Mouse (Mus musculus): ENCODE results near the gene Zkscan5. TPM values are rescaled to one million over a fixed set of nuclear protein-coding genes. Genes with fewer than 3 reads are reported as not detected.
"Not testable (repeated sequence)": the region's sequence is repeated elsewhere in the genome, so short reads cannot be mapped to it uniquely, and the experiment has no call there.

Zkscan5 gene
- polyA plus RNA-seq, 1 experiment = not detected

DNA sequence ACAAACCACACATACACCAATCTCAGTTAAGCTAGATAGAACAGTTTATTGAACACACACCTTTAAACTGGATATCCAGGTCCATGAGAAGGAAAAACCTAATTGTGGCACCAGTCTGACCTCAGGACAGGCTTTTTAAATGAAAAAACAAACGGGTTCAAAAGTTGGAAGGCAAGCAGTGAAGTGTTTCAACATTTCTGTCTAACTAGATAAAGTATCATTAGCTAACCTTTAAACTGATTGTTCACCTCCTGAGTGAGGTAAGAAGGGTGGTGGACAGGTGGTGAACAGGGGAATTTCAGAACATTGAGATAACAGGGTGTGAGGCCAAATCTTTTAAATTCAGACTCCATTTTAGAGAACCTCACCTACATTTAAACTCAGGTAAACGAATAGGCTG is 22.1 kb downstream of the Zkscan5 start:
- TF ChIP-seq POLR2A (IDR thresholded peaks at IDR 0.05; ENCODE audit: insufficient read depth, low read depth, low read length) = no peak
- no peak for TF ChIP-seq CTCF (IDR thresholded peaks at IDR 0.05; ENCODE audit: insufficient read depth, low read depth, low read length)
- 68% methylated on average over 2 of the region's 2 CpGs for WGBS
- Histone ChIP-seq H3K27ac (ENCODE audit: insufficient read depth, low read depth, low read length) (no peak overlapping the region), H3K4me1 (ENCODE audit: control insufficient read depth, insufficient read depth, low read length) (no peaks in the 10 kb centered on the region), H3K4me3 (ENCODE audit: insufficient read depth, low read depth, low read length) (no peak overlapping the region)

DNA sequence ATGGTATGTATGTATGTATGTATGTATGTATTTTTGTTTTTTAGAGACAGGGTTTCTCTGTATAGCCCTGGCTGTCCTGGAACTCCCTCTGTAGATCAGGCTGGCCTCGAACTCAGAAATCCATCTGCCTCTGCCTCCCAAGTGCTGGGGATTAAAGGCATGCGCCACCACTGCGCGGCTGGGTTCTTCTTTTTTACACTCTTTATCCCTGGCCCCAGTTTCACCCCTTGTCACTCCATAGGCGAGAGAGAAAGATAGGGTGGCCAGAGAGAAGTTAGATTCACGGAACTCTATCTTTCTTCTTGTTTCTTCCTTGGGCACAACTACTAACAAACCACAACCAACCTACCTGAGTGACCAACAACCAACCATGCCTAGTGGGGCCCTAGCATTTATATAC is 24.9 kb downstream of the Zkscan5 start:
- H3K27ac ChIP-seq (ENCODE audit: insufficient read depth, low read depth, low read length); H3K4me1 ChIP-seq (ENCODE audit: control insufficient read depth, insufficient read depth, low read length); H3K4me3 ChIP-seq (ENCODE audit: insufficient read depth, low read depth, low read length): not testable (repeated sequence)
- WGBS = 80% methylated on average over 6 of the region's 6 CpGs

DNA sequence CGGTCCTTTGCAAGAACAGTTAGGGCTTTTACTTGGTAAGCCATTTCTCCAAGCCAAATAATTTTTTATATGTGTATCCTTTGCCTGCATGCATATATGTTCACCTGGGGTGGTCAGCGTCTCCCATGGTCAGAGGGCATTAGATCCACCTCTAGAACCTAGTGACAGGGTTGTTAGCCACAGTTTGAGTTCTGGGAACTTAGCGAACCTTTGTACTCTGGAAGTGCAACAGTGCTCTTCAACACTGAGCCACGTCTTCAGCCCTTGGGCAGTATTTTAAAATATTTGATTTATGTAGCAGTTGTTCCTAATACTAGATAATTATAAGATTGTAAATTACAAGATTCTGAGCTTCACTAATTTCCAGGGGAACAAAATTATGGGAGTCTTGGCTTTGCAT is 26.3 kb downstream of the Zkscan5 start:
- Histone ChIP-seq H3K4me1 (ENCODE audit: control insufficient read depth, insufficient read depth, low read length) (peaks cover 6% of the 10 kb centered on the region; the same call in 1 of the 2 replicates), H3K27ac (ENCODE audit: insufficient read depth, low read depth, low read length) (no peak overlapping the region), H3K4me3 (ENCODE audit: insufficient read depth, low read depth, low read length) (no peak overlapping the region)
- TF ChIP-seq CTCF (IDR thresholded peaks at IDR 0.05; ENCODE audit: insufficient read depth, low read depth, low read length) (no peak), POLR2A (IDR thresholded peaks at IDR 0.05; ENCODE audit: insufficient read depth, low read depth, low read length) (no peak)
- WGBS = 74% methylated on average over 4 of the region's 4 CpGs

DNA sequence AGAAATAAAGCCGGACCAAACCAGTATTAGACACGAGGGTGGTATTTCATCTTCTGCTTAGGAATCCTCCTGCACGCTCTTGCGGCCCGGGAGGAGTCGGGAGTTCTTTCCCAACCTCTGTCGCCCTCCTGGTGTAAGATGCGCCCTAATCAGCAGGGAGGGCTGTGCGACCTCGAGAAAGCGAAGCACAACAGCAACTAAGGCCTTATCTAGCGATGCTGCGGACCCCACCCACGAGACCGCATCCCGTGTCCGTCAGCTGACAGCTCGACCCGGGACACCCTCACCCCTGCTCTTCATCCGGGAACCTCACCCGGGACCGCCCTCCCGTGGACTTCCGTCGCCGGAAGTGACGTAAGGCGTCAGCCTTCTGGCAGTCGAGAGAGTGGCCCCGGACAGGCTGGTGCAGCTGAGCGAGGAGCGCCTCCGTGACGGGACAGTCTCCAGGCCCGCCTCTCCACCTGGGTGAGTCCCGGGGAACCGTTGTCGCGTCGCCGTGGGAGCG is 27.1 kb downstream of the Zkscan5 start, which contains the start of gene Zfp655:
Gene Zfp655, plus strand, starts transcription at position 349 of the 505 bp plus-strand sequence.
- Histone ChIP-seq H3K4me3 (ENCODE audit: insufficient read depth, low read depth, low read length) (peak within 1 kb of the TSS; percentile 64), H3K4me1 (ENCODE audit: control insufficient read depth, insufficient read depth, low read length) (peaks cover 6% of the 10 kb centered on the region; the same call in 1 of the 2 replicates), H3K27ac (ENCODE audit: insufficient read depth, low read depth, low read length) (peak within 1 kb of the TSS; percentile 85)
- under 1% methylated on average over 42 of the region's 42 CpGs for WGBS
- peak; percentile 86 for TF ChIP-seq POLR2A (IDR thresholded peaks at IDR 0.05; ENCODE audit: insufficient read depth, low read depth, low read length)
- TF ChIP-seq CTCF (IDR thresholded peaks at IDR 0.05; ENCODE audit: insufficient read depth, low read depth, low read length) = no peak

DNA sequence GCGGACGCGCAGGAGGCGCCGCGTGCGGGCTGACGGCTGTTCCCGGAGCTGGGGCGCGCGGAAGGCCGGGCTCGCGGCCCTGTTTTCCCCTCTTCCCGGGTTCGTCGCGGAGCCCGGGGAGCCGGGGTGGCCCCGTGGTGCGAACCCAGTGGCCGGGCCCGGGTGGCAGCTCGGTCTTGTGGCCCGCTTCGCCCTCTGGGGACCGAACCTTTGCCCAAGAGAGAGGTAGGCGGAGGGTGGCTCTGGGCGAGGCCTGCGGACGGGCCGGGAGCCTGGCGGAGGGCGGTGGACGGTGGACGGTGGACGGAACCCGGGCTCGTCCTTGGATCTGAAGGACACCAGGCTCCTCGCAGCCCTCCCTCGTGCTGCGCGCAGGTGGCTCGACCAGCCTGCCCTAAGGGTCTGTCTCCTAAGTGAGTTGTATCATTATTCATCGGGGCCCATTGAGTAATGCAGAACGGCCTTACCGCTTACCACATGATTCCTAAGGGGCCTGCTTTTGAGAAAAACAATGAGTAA is 27.6 kb downstream of the Zkscan5 start:
- WGBS = 1% methylated on average over 48 of the region's 49 CpGs
- TF ChIP-seq CTCF (IDR thresholded peaks at IDR 0.05; ENCODE audit: insufficient read depth, low read depth, low read length) (no peak), POLR2A (IDR thresholded peaks at IDR 0.05; ENCODE audit: insufficient read depth, low read depth, low read length) (no peak)

DNA sequence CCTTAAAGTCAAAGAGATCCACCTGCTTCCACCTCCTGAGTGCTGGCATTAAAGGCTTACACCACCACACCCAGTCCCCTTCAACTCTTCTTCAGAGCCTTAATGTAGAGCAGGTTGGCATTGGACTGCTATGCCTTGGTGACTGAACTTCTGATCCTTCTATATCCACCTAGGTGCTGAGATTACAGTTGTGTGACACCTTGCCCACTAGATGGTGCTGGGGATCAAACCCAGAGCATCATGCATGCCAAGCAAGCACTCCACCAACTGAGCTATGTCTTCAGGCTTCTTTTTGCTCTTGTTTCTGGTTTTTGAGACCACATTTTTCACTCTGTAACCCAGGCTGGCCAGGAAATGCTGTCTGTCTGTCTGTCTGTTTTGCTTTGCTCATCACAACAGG is 30.3 kb downstream of the Zkscan5 start:
- TF ChIP-seq CTCF (IDR thresholded peaks at IDR 0.05; ENCODE audit: insufficient read depth, low read depth, low read length) = no peak
- no peak for TF ChIP-seq POLR2A (IDR thresholded peaks at IDR 0.05; ENCODE audit: insufficient read depth, low read depth, low read length)
- H3K4me1 ChIP-seq (ENCODE audit: control insufficient read depth, insufficient read depth, low read length) = peaks cover 8% of the 10 kb centered on the region; the same call in 1 of the 2 replicates
- no peak overlapping the region for H3K4me3 ChIP-seq (ENCODE audit: insufficient read depth, low read depth, low read length)
- no peak overlapping the region for H3K27ac ChIP-seq (ENCODE audit: insufficient read depth, low read depth, low read length)

More for the DNA sequence above, 27.6 kb downstream of the Zkscan5 start:
- Histone ChIP-seq H3K4me1 (ENCODE audit: control insufficient read depth, insufficient read depth, low read length) (peaks cover 7% of the 10 kb centered on the region; the same call in 1 of the 2 replicates), H3K4me3 (ENCODE audit: insufficient read depth, low read depth, low read length) (peak overlapping the region; percentile 64), H3K27ac (ENCODE audit: insufficient read depth, low read depth, low read length) (peak overlapping the region; percentile 56)

DNA sequence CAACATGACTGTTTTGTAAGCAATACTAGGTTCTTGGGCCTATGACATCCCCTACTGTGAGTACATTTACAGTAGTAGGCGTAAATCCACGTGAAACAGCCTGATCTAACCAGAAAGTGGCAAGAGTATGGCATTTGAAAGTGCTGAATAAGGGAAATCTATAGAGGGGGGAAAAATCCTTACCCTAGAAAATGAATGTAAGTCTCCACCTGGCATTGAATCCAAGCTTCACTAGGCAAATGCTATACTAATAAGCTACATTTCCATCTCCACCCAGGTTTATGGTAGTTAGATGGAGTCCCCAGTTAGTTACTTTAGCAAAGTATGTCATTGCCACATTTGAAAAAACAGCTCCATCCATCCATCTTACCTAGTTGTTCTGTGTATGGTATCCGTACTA is 45.2 kb downstream of the Zkscan5 start:
- WGBS = 97% methylated on average over 3 of the region's 3 CpGs
- no peak overlapping the region for H3K4me3 ChIP-seq (ENCODE audit: insufficient read depth, low read depth, low read length)
- H3K4me1 ChIP-seq (ENCODE audit: control insufficient read depth, insufficient read depth, low read length) = no peaks in the 10 kb centered on the region
- TF ChIP-seq CTCF (IDR thresholded peaks at IDR 0.05; ENCODE audit: insufficient read depth, low read depth, low read length) (no peak), POLR2A (IDR thresholded peaks at IDR 0.05; ENCODE audit: insufficient read depth, low read depth, low read length) (no peak)
- H3K27ac ChIP-seq (ENCODE audit: insufficient read depth, low read depth, low read length) = no peak overlapping the region

Other genes with a start within 250 kb of the Zkscan5 start
- gene Smurf1, start 238.7 kb upstream of the Zkscan5 start, polyA plus RNA-seq (2012; ENCODE audit: insufficient read depth, insufficient read length, low replicate concordance, missing spikeins) = not detected in 2 replicates
- gene Gm4871, start 171.8 kb upstream of the Zkscan5 start, polyA plus RNA-seq (2012; ENCODE audit: insufficient read depth, insufficient read length, low replicate concordance, missing spikeins) = not detected in 2 replicates
- not detected in 2 replicates for gene 1700018F24Rik, start 161.6 kb upstream of the Zkscan5 start, polyA plus RNA-seq (2012; ENCODE audit: insufficient read depth, insufficient read length, low replicate concordance, missing spikeins)
- gene Arpc1a, start 120.7 kb upstream of the Zkscan5 start, polyA plus RNA-seq (2012; ENCODE audit: insufficient read depth, insufficient read length, low replicate concordance, missing spikeins) = not detected in 2 replicates
- not detected in 2 replicates for gene Kpna7, start 120.5 kb upstream of the Zkscan5 start, polyA plus RNA-seq (2012; ENCODE audit: insufficient read depth, insufficient read length, low replicate concordance, missing spikeins)
- gene Arpc1b, start 90.3 kb upstream of the Zkscan5 start, polyA plus RNA-seq (2012; ENCODE audit: insufficient read depth, insufficient read length, low replicate concordance, missing spikeins) = not detected in 2 replicates
- not detected in 2 replicates for gene Pdap1, start 64.3 kb upstream of the Zkscan5 start, polyA plus RNA-seq (2012; ENCODE audit: insufficient read depth, insufficient read length, low replicate concordance, missing spikeins)
- gene Bud31, start 64.2 kb upstream of the Zkscan5 start, polyA plus RNA-seq (2012; ENCODE audit: insufficient read depth, insufficient read length, low replicate concordance, missing spikeins) = not detected in 2 replicates
- not detected in 2 replicates for gene Ptcd1, start 37.5 kb upstream of the Zkscan5 start, polyA plus RNA-seq (2012; ENCODE audit: insufficient read depth, insufficient read length, low replicate concordance, missing spikeins)
- gene Cpsf4, start 37.3 kb upstream of the Zkscan5 start, polyA plus RNA-seq (2012; ENCODE audit: insufficient read depth, insufficient read length, low replicate concordance, missing spikeins) = not detected in 2 replicates
- not detected in 2 replicates for gene Atp5j2, start 12.5 kb upstream of the Zkscan5 start, polyA plus RNA-seq (2012; ENCODE audit: insufficient read depth, insufficient read length, low replicate concordance, missing spikeins)
- gene Zkscan14, start 2.7 kb upstream of the Zkscan5 start, polyA plus RNA-seq (2012; ENCODE audit: insufficient read depth, insufficient read length, low replicate concordance, missing spikeins) = not detected in 2 replicates
- not detected in 2 replicates for gene Zfp655, start 27.2 kb downstream of the Zkscan5 start, polyA plus RNA-seq (2012; ENCODE audit: insufficient read depth, insufficient read length, low replicate concordance, missing spikeins)
- not detected in 2 replicates for gene Zscan25, start 75.9 kb downstream of the Zkscan5 start, polyA plus RNA-seq (2012; ENCODE audit: insufficient read depth, insufficient read length, low replicate concordance, missing spikeins)
- not detected in 2 replicates for gene Cyp3a57, start 140.7 kb downstream of the Zkscan5 start, polyA plus RNA-seq (2012; ENCODE audit: insufficient read depth, insufficient read length, low replicate concordance, missing spikeins)

All from olfactory bulb, adult 2 months (tissue).